Mouse (Mus musculus) heart, postnatal 0 days (tissue): ENCODE data around the gene Tpmt. TPM values are rescaled to one million over a fixed set of nuclear protein-coding genes. Genes with fewer than 3 reads are reported as not detected.

Experiments used
- ATAC-seq: fragments of 200-750 bp; cut with Nextera tagmentation; 2 replicates; pipeline ENCODE4 v1.8.0; 2017; ENCODE audit warnings: low read depth, moderate number of reproducible peaks, moderate library complexity; ENCODE audit not compliant: insufficient read depth
- DNase-seq: peaks from one replicate; pipeline ENCODE4 v3.0.0-alpha.2; 2016; ENCODE audit warnings: low spot score
- H3K27ac ChIP-seq: fragments of 300-500 bp; sonication (generic); 2 replicates; pipeline ENCODE4 v1.5.1; 2014; ENCODE audit warnings: low read depth, mild to moderate bottlenecking
- H3K27me3 ChIP-seq: fragments of 300-500 bp; sonication (generic); 2 replicates; pipeline ENCODE4 v1.6.1; 2014; ENCODE audit warnings: low read length, mixed read lengths; ENCODE audit not compliant: control insufficient read depth, insufficient read depth
- H3K36me3 ChIP-seq: fragments of 300-500 bp; sonication (generic); replicated peaks from 2 replicates; pipeline ENCODE4 v1.6.1; 2014; ENCODE audit warnings: low read length, mixed read lengths; ENCODE audit not compliant: control insufficient read depth, insufficient read depth
- H3K4me1 ChIP-seq: fragments of 300-500 bp; sonication (generic); 2 replicates; pipeline ENCODE4 v1.6.1; 2014; ENCODE audit warnings: antibody characterized with exemption; ENCODE audit not compliant: control insufficient read depth, insufficient read depth
- H3K4me2 ChIP-seq: fragments of 300-500 bp; sonication (generic); 2 replicates; pipeline ENCODE4 v1.6.1; 2014; ENCODE audit warnings: low read depth, mild to moderate bottlenecking, low read length, moderate library complexity
- H3K4me3 ChIP-seq: fragments of 300-500 bp; sonication (generic); 2 replicates; pipeline ENCODE4 v1.5.1; 2014; ENCODE audit warnings: low read depth, low read length
- H3K9ac ChIP-seq: fragments of 300-500 bp; sonication (generic); replicated peaks from 2 replicates; pipeline ENCODE4 v1.6.1; 2014; ENCODE audit warnings: low read depth, low read length, mixed read lengths
- H3K9me3 ChIP-seq: fragments of 300-500 bp; sonication (generic); replicated peaks from 2 replicates; pipeline ENCODE4 v1.6.1; 2016; ENCODE audit warnings: low read length; ENCODE audit not compliant: control insufficient read depth
- CTCF ChIP-seq: IDR thresholded peaks from 2 replicates; pipeline ENCODE4 v1.5.1; 2016; ENCODE audit warnings: antibody characterized with exemption, control low read depth, low read depth
- EP300 ChIP-seq: IDR thresholded peaks from 2 replicates; pipeline ENCODE4 v1.6.1; 2016; ENCODE audit warnings: antibody characterized with exemption, low read depth
- WGBS: fragments of 180-500 bp; shearing (Covaris S2); extraction: QIAGEN DNeasy Blood & Tissue Kit; methylation state at CpG from one replicate; pipeline ENCODE4 v1.1.7; 2014; 5-methylcytosine and 5-hydroxymethylcytosine counted together
- polyA plus RNA-seq: library from polyadenylated mRNA; unstranded; fragments of >200 nt; fragmentation: Nextera tagmentation; extraction: Ambion mirVana; gene quantifications from 2 replicates; pipeline ENCODE4 v1.2.1, GENCODE M21; 2015
- total RNA-seq: library from RNA; depleted of rRNA; stranded (reverse); fragments of >200 nt; gene quantifications from 2 replicates; pipeline ENCODE4 v1.2.3, GENCODE M21; 2014; ENCODE audit warnings: low replicate concordance

The Tpmt gene
- total and polyA plus RNA-seq, 2 experiments from 2014 or later: 9.5 TPM

DNA sequence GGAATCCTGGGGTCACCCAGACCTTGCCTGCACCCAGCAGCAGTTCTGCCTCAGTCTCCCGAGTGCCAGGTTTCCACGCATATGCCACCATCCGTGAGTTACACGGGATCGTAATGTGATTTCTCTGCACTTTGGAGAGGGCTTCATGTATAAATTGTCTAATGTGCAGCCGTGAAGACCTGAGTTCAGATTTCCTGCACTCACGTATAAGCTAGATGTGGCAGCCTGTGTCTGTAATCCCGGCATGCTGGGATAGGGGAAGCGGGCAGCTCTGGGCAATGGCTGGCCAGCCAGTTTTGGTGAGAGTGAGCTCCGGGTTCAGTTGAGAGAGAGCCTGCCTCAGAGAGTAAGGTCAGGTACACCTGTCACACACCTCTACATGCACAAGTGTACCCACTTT is 22.0 kb upstream of the Tpmt start:
- no peak overlapping the region for H3K27ac ChIP-seq
- 94% methylated on average over 10 of the region's 10 CpGs for WGBS

DNA sequence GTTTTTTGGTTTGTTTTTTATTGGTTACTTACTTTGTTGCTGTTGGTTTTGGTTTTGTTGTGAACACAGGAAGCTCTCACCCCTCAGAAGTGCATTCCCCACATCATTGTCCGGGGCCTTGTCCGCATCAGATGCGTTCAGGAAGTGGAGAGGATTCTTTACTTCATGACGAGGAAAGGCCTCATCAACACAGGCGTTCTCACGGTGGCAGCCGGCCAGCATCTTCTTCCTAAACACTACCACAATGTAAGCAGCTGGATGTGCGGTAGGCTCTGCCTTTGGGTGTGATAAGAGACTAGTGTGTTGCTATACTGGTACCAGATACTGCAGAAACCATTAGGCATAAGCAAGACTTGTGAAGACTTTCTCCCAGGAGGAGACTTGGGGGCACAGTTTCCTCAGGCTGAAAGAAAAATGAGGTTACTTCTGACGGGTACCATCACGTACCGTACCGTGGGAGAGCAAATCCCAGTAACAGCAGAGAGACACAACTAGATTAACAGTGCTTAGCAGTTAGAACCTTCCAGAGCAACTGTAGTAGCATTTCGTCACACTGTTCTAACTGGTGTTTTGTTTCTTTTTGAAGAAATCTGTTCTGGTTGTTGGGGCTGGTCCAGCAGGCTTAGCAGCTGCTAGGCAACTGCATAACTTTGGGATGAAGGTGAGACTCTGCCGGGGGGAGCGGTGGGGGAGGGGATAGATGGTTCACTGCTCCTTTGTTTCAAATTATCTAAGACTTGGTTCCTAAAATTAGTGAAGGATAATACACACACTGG is 19.6 kb upstream of the Tpmt start:
- peaks cover 31% of the 10 kb centered on the region for H3K36me3 ChIP-seq
- H3K27me3 ChIP-seq: no peaks in the 10 kb centered on the region
- DNase-seq: no peak
- no peak overlapping the region for H3K4me3 ChIP-seq
- ATAC-seq: no peak
- WGBS: 61% methylated on average over 15 of the region's 15 CpGs
- TF ChIP-seq CTCF (no peak), EP300 (no peak)
- H3K27ac ChIP-seq: no peak overlapping the region
- no peaks in the 10 kb centered on the region for H3K9me3 ChIP-seq
- H3K4me1 ChIP-seq: no peaks in the 10 kb centered on the region
- no peak overlapping the region for H3K9ac ChIP-seq
- H3K4me2 ChIP-seq: no peak overlapping the region

More for the DNA sequence above, 22.0 kb upstream of the Tpmt start:
- Histone ChIP-seq H3K4me2 (no peak overlapping the region), H3K4me3 (no peak overlapping the region), H3K36me3 (peaks cover 16% of the 10 kb centered on the region), H3K9ac (no peak overlapping the region), H3K4me1 (no peaks in the 10 kb centered on the region), H3K9me3 (no peaks in the 10 kb centered on the region), H3K27me3 (no peaks in the 10 kb centered on the region)
- ATAC-seq (no peak), DNase-seq (no peak)
- TF ChIP-seq CTCF: no peak
- TF ChIP-seq EP300: no peak

DNA sequence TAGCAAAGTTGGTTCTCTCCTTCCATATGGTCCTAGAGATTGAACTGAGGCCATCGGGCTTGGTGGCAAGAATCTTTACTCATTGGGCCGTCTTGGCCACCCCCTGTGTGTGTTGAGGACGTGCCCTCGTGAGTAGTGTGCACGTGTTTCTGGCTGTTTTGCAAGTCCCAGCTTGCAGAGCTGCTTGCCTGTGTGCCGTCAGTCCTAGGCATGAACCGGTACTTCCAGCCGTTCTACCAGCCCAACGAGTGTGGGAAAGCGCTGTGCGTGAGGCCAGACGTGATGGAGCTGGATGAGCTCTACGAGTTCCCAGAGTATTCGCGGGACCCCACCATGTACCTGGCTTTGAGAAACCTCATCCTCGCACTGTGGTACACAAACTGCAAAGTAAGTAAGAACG is 18.2 kb upstream of the Tpmt start:
- no peak for TF ChIP-seq CTCF
- TF ChIP-seq EP300: no peak
- no peak for ATAC-seq

DNA sequence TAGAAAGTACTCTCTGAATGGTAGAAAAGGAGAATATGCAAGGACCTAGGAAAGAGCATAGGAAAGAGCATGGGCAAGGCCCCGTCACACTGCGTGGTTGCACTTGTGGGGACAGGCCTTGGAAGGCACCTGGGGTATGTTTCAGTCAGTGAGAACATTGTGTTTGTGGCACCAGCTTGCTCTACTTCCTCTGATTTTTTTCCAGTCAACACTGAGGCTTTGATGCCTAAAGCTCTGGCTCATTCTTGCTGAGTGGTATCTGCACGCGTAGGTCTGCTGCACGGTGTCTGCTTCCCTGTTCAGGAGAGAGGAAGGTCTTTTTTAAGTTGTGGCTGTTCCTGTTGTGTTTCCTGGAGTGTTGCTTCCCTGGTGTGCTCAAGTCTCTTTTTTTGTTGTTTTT is 12.2 kb upstream of the Tpmt start:
- Histone ChIP-seq H3K27ac (no peak overlapping the region), H3K9ac (no peak overlapping the region), H3K9me3 (no peaks in the 10 kb centered on the region), H3K27me3 (no peaks in the 10 kb centered on the region), H3K36me3 (peaks cover 47% of the 10 kb centered on the region), H3K4me2 (no peak overlapping the region), H3K4me3 (no peak overlapping the region), H3K4me1 (no peaks in the 10 kb centered on the region)
- 88% methylated on average over 5 of the region's 5 CpGs for WGBS
- ATAC-seq (no peak), DNase-seq (no peak)
- no peak for TF ChIP-seq EP300
- TF ChIP-seq CTCF: no peak

More for the DNA sequence above, 18.2 kb upstream of the Tpmt start:
- DNase-seq: no peak
- no peak overlapping the region for H3K9ac ChIP-seq
- peaks cover 30% of the 10 kb centered on the region for H3K36me3 ChIP-seq
- H3K27me3 ChIP-seq: no peaks in the 10 kb centered on the region
- H3K4me3 ChIP-seq: no peak overlapping the region
- H3K4me1 ChIP-seq: no peaks in the 10 kb centered on the region
- no peak overlapping the region for H3K4me2 ChIP-seq
- WGBS: 94% methylated on average over 17 of the region's 17 CpGs
- no peak overlapping the region for H3K27ac ChIP-seq
- no peaks in the 10 kb centered on the region for H3K9me3 ChIP-seq

DNA sequence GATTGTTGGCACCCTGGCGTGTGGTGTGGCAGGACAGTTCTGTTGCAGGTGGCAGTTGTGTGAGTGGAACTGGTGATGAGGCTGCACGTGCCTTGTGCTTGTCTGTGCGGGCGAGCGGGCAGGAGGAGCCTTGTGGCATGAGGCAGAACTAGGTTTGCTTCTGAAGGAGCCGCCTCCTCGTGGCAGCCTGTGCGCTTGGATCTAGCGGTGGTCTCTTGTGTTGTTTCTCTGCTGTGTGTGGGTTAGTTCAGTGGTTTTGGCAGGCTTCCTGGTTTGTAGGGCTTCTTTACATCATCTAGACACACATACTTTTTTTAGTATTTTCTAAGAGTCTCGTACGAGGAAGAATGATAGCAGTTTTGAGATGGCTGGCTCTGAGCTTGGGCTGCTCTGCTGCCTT is 11.6 kb upstream of the Tpmt start:
- Histone ChIP-seq H3K36me3 (peaks cover 44% of the 10 kb centered on the region), H3K4me2 (no peak overlapping the region), H3K4me3 (no peak overlapping the region), H3K27ac (no peak overlapping the region), H3K9ac (no peak overlapping the region), H3K4me1 (no peaks in the 10 kb centered on the region), H3K27me3 (no peaks in the 10 kb centered on the region), H3K9me3 (no peaks in the 10 kb centered on the region)
- no peak for DNase-seq
- WGBS: 73% methylated on average over 11 of the region's 11 CpGs
- no peak for ATAC-seq
- TF ChIP-seq CTCF (no peak), EP300 (no peak)

DNA sequence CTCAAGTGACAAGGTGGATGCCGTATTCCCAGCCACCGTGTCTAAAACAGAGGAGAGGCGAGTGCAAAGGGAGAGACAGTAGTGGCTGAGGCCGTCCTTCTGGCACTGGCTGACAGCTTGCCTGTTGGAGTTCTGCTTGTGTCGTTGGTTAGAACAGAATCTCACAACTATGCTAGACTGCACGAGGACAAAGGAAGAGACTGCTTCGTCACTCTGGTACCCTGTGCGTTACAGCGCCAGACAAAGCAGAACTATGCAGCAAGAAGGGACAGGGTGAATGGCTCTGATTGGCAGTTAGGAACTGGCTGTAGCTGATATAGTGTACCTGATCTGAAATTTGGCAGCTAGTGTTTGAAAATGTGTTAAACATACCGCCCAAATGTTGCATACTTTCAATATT is 9.4 kb upstream of the Tpmt start:
- Histone ChIP-seq H3K4me3 (no peak overlapping the region), H3K9me3 (no peaks in the 10 kb centered on the region), H3K4me2 (no peak overlapping the region), H3K27ac (no peak overlapping the region), H3K27me3 (no peaks in the 10 kb centered on the region), H3K9ac (no peak overlapping the region), H3K4me1 (no peaks in the 10 kb centered on the region), H3K36me3 (peaks cover 50% of the 10 kb centered on the region)
- no peak for DNase-seq
- no peak for TF ChIP-seq CTCF
- TF ChIP-seq EP300: no peak
- no peak for ATAC-seq
- 81% methylated on average over 10 of the region's 10 CpGs for WGBS
